Mouse (Mus musculus): ENCODE results near the gene Hacd3. TPM values are rescaled to one million over a fixed set of nuclear protein-coding genes. Genes with fewer than 3 reads are reported as not detected.

The Hacd3 gene
- polyA plus RNA-seq (2014; fragmentation: Nextera tagmentation; extraction: Ambion mirVana): 81.3 and 83.5 TPM in 2 replicates

DNA sequence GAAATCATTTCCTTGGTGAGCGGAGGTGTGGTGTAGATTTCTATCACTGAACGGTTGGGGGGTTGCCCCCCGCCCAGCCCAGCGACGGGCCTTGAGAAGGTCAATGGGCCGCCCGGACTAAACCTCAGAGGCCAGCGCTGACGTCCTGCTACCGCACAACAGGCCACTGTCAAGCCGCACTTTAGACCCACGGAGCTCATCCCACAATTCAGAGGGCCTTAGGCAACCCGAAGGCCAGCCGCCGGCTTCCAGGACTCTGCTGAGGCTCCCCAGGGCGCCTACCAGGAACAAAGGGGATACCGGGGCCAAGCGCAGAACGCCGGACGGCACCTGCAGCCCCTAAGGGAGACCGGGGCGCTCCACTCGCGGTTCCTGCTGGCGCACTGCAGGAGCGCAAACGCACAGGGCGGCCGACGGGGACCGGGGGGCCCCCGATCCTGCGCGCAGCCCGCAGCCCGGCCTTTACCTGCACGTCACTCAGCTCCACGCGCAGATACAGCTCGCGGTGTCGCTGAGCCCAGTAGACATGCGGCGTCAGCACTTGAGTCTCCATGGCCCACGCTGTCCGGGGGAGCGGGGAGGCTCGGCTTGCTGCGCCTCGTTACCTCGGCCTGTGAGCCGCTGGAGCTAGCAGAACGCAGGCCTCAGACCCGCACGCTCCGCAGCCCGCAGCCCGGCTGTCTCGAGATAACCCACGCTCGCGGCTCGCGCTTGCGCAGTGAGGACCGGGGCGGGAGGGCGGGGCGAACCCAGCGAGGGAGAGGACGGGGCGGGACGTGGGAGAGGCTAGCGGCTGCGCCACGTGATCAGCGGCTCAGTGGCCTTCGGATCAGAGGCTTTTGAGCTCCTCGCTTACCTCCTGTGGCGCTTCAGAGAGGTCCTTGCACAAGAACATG is at the start of gene Hacd3:
Gene Hacd3 (minus strand): TSS at position 703 of the 896 bp plus-strand sequence.
- H3K4me3 ChIP-seq (ENCODE audit: low read depth, low read length): peak within 1 kb of the TSS; percentile 81
- peak within 1 kb of the TSS; percentile 93 for H3K9ac ChIP-seq (replicated peaks; ENCODE audit: low read length)
- H3K27me3 ChIP-seq (ENCODE audit: control insufficient read depth, insufficient read depth, low read length): no peaks in the 10 kb centered on the region
- peak; percentile 88 for ATAC-seq (replicated peaks; ENCODE audit: insufficient number of reproducible peaks, low FRiP score, low TSS enrichment, low read depth)
- peak within 1 kb of the TSS; percentile 86 for H3K4me2 ChIP-seq (ENCODE audit: low read depth, low read length)
- no peaks in the 10 kb centered on the region for H3K36me3 ChIP-seq (replicated peaks; ENCODE audit: control insufficient read depth, insufficient read depth, low read depth, low read length)
- no peaks in the 10 kb centered on the region for H3K4me1 ChIP-seq (ENCODE audit: control insufficient read depth, insufficient read depth, low read length)
- H3K9me3 ChIP-seq (replicated peaks; ENCODE audit: control insufficient read depth, low read length): no peaks in the 10 kb centered on the region
- DNase-seq (ENCODE audit: low spot score): peak; percentile 94
- peak within 1 kb of the TSS; percentile 52 for H3K27ac ChIP-seq (replicated peaks; ENCODE audit: low read depth, low read length)
- under 1% methylated on average over 78 of the region's 81 CpGs for WGBS

DNA sequence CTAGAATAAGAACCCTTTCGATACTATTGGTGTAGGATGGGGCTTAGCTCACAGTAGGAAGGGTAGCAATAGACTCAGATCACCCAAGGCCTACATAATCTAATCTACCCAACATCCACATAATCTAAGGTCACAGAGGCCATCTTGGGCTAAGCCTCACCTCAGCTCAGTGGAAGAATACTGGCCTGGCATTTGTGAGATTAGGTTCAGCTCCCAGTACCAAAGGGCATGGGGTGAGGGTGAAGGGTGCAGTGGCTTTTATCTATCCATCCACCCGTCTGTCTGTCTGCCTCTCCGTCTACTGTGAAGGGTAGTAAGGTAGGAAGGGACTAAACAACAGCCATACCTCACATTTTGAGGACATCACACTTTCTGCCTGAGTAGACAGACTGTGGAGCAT is 49.1 kb upstream of the Hacd3 start:
- DNase-seq (ENCODE audit: low spot score) (no peak), ATAC-seq (replicated peaks; ENCODE audit: insufficient number of reproducible peaks, low FRiP score, low TSS enrichment, low read depth) (no peak)
- Histone ChIP-seq H3K27me3 (ENCODE audit: control insufficient read depth, insufficient read depth, low read length) (no peaks in the 10 kb centered on the region), H3K4me1 (ENCODE audit: control insufficient read depth, insufficient read depth, low read length) (no peaks in the 10 kb centered on the region), H3K36me3 (replicated peaks; ENCODE audit: control insufficient read depth, insufficient read depth, low read depth, low read length) (peaks cover 8% of the 10 kb centered on the region), H3K27ac (replicated peaks; ENCODE audit: low read depth, low read length) (no peak overlapping the region), H3K4me2 (ENCODE audit: low read depth, low read length) (no peak overlapping the region), H3K9ac (replicated peaks; ENCODE audit: low read length) (no peak overlapping the region), H3K9me3 (replicated peaks; ENCODE audit: control insufficient read depth, low read length) (no peaks in the 10 kb centered on the region), H3K4me3 (ENCODE audit: low read depth, low read length) (no peak overlapping the region)
- 91% methylated on average over 3 of the region's 3 CpGs for WGBS

DNA sequence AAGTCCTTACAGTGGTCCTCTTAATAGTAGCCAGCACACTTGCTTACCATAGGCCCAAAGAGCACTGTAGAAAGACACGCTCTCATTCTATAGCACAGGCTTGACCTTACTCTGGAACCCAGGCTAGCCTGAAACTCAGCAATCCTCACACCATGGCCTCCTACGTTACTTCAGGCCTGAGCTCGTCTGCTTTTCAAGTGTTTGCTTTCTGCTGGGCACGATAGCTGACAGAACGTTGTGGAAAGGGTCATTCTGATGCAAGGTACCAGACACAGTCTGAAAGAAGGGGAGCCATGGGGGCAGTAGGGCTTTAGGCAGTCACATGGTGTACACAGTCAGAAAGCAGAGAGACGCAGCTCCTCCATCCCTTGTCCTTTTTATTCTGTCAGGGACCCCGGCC is 42.8 kb upstream of the Hacd3 start:
- H3K9ac ChIP-seq (replicated peaks; ENCODE audit: low read length): no peak overlapping the region
- no peak overlapping the region for H3K27ac ChIP-seq (replicated peaks; ENCODE audit: low read depth, low read length)
- H3K4me1 ChIP-seq (ENCODE audit: control insufficient read depth, insufficient read depth, low read length): no peaks in the 10 kb centered on the region
- 94% methylated on average over 7 of the region's 7 CpGs for WGBS
- H3K9me3 ChIP-seq (replicated peaks; ENCODE audit: control insufficient read depth, low read length): no peaks in the 10 kb centered on the region
- no peak overlapping the region for H3K4me2 ChIP-seq (ENCODE audit: low read depth, low read length)
- ATAC-seq (replicated peaks; ENCODE audit: insufficient number of reproducible peaks, low FRiP score, low TSS enrichment, low read depth) (no peak), DNase-seq (ENCODE audit: low spot score) (no peak)
- H3K27me3 ChIP-seq (ENCODE audit: control insufficient read depth, insufficient read depth, low read length): no peaks in the 10 kb centered on the region
- H3K36me3 ChIP-seq (replicated peaks; ENCODE audit: control insufficient read depth, insufficient read depth, low read depth, low read length): peaks cover 3% of the 10 kb centered on the region
- no peak overlapping the region for H3K4me3 ChIP-seq (ENCODE audit: low read depth, low read length)

DNA sequence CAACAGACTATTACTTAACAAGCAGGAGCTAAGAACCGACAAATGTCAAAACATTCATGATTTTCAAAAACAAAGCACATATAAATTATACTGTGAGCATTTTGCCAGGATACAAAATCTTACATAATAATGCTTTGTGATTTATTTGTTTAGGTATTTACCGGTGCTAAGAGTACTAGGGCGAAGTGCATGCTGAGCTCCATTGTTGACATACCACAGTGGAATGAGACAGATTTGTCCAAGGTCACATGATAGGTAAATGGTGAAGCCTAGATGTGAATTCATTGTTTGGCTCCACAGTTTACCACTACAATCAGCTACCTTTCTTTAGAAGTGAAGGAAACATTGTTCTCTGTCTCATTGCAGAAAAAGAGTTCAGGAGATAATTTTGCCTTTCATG is 29.5 kb upstream of the Hacd3 start:
- H3K4me3 ChIP-seq (ENCODE audit: low read depth, low read length): no peak overlapping the region
- H3K9ac ChIP-seq (replicated peaks; ENCODE audit: low read length): no peak overlapping the region
- H3K27ac ChIP-seq (replicated peaks; ENCODE audit: low read depth, low read length): no peak overlapping the region
- no peaks in the 10 kb centered on the region for H3K4me1 ChIP-seq (ENCODE audit: control insufficient read depth, insufficient read depth, low read length)
- H3K27me3 ChIP-seq (ENCODE audit: control insufficient read depth, insufficient read depth, low read length): no peaks in the 10 kb centered on the region
- peaks cover 3% of the 10 kb centered on the region for H3K36me3 ChIP-seq (replicated peaks; ENCODE audit: control insufficient read depth, insufficient read depth, low read depth, low read length)
- H3K9me3 ChIP-seq (replicated peaks; ENCODE audit: control insufficient read depth, low read length): no peaks in the 10 kb centered on the region
- DNase-seq (ENCODE audit: low spot score) (no peak), ATAC-seq (replicated peaks; ENCODE audit: insufficient number of reproducible peaks, low FRiP score, low TSS enrichment, low read depth) (no peak)
- no peak overlapping the region for H3K4me2 ChIP-seq (ENCODE audit: low read depth, low read length)
- WGBS: 94% methylated on average over 3 of the region's 3 CpGs

DNA sequence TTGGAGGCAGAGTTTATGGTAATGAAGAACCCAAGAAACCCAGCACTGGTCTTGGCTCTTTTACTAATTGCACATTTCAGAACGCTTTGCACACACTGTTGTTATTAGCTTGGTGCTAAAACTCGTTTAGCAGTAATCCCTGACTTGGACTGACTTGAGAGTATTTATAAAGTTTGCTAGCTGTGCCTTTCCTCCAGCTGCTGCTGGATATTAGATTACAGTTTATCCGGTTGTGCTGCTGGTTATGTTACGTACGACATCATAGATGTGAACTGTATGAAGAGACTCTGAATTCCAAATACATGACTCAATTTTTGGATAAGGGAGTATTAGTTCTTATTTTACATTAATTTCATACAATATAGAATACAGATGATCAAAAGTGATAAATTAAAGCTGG is 27.9 kb upstream of the Hacd3 start:
- ATAC-seq (replicated peaks; ENCODE audit: insufficient number of reproducible peaks, low FRiP score, low TSS enrichment, low read depth): no peak
- 85% methylated on average over 5 of the region's 5 CpGs for WGBS
- H3K4me3 ChIP-seq (ENCODE audit: low read depth, low read length): no peak overlapping the region
- H3K27ac ChIP-seq (replicated peaks; ENCODE audit: low read depth, low read length): no peak overlapping the region
- H3K9ac ChIP-seq (replicated peaks; ENCODE audit: low read length): no peak overlapping the region
- H3K9me3 ChIP-seq (replicated peaks; ENCODE audit: control insufficient read depth, low read length): no peaks in the 10 kb centered on the region
- H3K27me3 ChIP-seq (ENCODE audit: control insufficient read depth, insufficient read depth, low read length): no peaks in the 10 kb centered on the region
- peaks cover 4% of the 10 kb centered on the region for H3K36me3 ChIP-seq (replicated peaks; ENCODE audit: control insufficient read depth, insufficient read depth, low read depth, low read length)
- DNase-seq (ENCODE audit: low spot score): no peak
- H3K4me1 ChIP-seq (ENCODE audit: control insufficient read depth, insufficient read depth, low read length): no peaks in the 10 kb centered on the region
- H3K4me2 ChIP-seq (ENCODE audit: low read depth, low read length): no peak overlapping the region

DNA sequence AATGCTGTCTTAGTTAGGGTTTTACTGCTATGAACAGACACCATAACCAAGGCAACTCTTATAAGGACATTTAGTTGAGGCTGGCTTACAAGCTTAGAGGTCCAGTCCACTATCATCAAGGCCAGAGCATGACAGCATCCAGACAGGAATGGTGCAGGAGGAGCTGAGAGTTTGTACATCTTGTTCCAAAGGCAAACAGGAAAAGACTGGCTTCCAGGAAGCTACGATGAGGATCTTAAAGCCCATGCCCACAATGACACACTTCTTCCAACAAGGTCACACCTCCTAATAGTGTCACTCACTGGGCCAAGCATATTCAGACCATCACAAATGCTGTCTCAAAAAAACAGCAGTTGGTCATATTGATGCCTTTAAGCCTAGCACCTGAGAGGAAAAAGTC is 25.5 kb upstream of the Hacd3 start:
- Histone ChIP-seq H3K27me3 (ENCODE audit: control insufficient read depth, insufficient read depth, low read length) (no peaks in the 10 kb centered on the region), H3K9me3 (replicated peaks; ENCODE audit: control insufficient read depth, low read length) (no peaks in the 10 kb centered on the region), H3K36me3 (replicated peaks; ENCODE audit: control insufficient read depth, insufficient read depth, low read depth, low read length) (peaks cover 8% of the 10 kb centered on the region), H3K4me2 (ENCODE audit: low read depth, low read length) (no peak overlapping the region), H3K9ac (replicated peaks; ENCODE audit: low read length) (no peak overlapping the region), H3K4me3 (ENCODE audit: low read depth, low read length) (no peak overlapping the region), H3K4me1 (ENCODE audit: control insufficient read depth, insufficient read depth, low read length) (no peaks in the 10 kb centered on the region), H3K27ac (replicated peaks; ENCODE audit: low read depth, low read length) (no peak overlapping the region)
- WGBS: 96% methylated on average over 1 of the region's 1 CpGs
- DNase-seq (ENCODE audit: low spot score) (no peak), ATAC-seq (replicated peaks; ENCODE audit: insufficient number of reproducible peaks, low FRiP score, low TSS enrichment, low read depth) (no peak)

DNA sequence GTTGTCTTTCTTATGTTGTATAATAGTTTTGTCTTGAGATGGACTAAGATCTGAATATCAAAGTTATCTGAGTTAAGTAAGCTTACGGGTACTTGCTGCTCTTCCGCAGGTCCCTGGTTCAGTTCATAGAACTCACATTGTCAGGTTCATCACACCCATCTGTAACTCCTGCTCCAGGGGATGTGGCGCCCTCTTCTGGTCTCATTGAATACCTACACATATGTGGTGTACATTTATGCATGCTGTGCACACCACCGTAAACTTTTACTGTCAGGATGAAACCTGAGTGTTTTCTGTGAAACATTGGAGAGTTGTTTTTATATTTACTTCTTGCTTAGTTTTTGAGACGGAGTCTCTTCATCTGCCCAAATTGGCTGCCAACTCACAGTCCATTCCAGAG is 19.9 kb upstream of the Hacd3 start:
- DNase-seq (ENCODE audit: low spot score): no peak
- Histone ChIP-seq H3K4me2 (ENCODE audit: low read depth, low read length) (no peak overlapping the region), H3K4me3 (ENCODE audit: low read depth, low read length) (no peak overlapping the region), H3K4me1 (ENCODE audit: control insufficient read depth, insufficient read depth, low read length) (no peaks in the 10 kb centered on the region), H3K9me3 (replicated peaks; ENCODE audit: control insufficient read depth, low read length) (no peaks in the 10 kb centered on the region), H3K9ac (replicated peaks; ENCODE audit: low read length) (no peak overlapping the region), H3K27ac (replicated peaks; ENCODE audit: low read depth, low read length) (no peak overlapping the region), H3K36me3 (replicated peaks; ENCODE audit: control insufficient read depth, insufficient read depth, low read depth, low read length) (peaks cover 13% of the 10 kb centered on the region), H3K27me3 (ENCODE audit: control insufficient read depth, insufficient read depth, low read length) (no peaks in the 10 kb centered on the region)
- ATAC-seq (replicated peaks; ENCODE audit: insufficient number of reproducible peaks, low FRiP score, low TSS enrichment, low read depth): no peak
- WGBS: 95% methylated on average over 5 of the region's 5 CpGs

DNA sequence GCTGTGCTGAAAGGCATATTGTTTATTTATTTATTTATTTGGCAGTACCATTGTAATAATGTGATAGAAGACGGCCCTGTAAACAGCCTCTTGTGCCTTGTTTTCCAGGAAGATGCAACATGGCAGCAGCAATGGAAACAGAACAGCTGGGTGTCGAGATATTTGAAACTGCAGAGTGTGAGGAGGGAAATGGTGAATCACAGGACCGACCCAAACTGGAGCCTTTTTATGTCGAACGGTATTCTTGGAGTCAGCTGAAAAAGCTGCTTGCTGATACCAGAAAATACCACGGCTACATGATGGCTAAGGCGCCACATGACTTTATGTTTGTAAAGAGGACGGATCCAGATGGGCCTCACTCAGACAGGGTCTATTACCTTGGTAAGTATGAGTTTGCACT is 15.4 kb upstream of the Hacd3 start:
- Histone ChIP-seq H3K27ac (replicated peaks; ENCODE audit: low read depth, low read length) (no peak overlapping the region), H3K4me1 (ENCODE audit: control insufficient read depth, insufficient read depth, low read length) (no peaks in the 10 kb centered on the region), H3K9me3 (replicated peaks; ENCODE audit: control insufficient read depth, low read length) (no peaks in the 10 kb centered on the region), H3K27me3 (ENCODE audit: control insufficient read depth, insufficient read depth, low read length) (no peaks in the 10 kb centered on the region), H3K4me2 (ENCODE audit: low read depth, low read length) (no peak overlapping the region), H3K36me3 (replicated peaks; ENCODE audit: control insufficient read depth, insufficient read depth, low read depth, low read length) (peaks cover 6% of the 10 kb centered on the region), H3K4me3 (ENCODE audit: low read depth, low read length) (no peak overlapping the region), H3K9ac (replicated peaks; ENCODE audit: low read length) (no peak overlapping the region)
- no peak for ATAC-seq (replicated peaks; ENCODE audit: insufficient number of reproducible peaks, low FRiP score, low TSS enrichment, low read depth)
- 89% methylated on average over 8 of the region's 8 CpGs for WGBS
- DNase-seq (ENCODE audit: low spot score): no peak

Measured in embryonic facial prominence, embryonic 11.5 days (tissue).